Mouse (Mus musculus) midbrain, embryonic 14.5 days (tissue): ENCODE data around the gene Arid3a. TPM values are rescaled to one million over a fixed set of nuclear protein-coding genes. Genes with fewer than 3 reads are reported as not detected.

Experiments used
- ATAC-seq: fragments of 200-750 bp; cut with Nextera tagmentation; 2 replicates; pipeline ENCODE4 v1.8.0; 2017; ENCODE audit warnings: moderate number of reproducible peaks, moderate library complexity; ENCODE audit not compliant: low FRiP score, low TSS enrichment
- DNase-seq: peaks from one replicate; pipeline ENCODE4 v3.0.0-alpha.2; 2015
- H3K27ac ChIP-seq: fragments of 300-500 bp; sonication (generic); replicated peaks from 2 replicates; pipeline ENCODE4 v1.5.1; 2014; ENCODE audit warnings: mild to moderate bottlenecking, low read depth, low read length, moderate library complexity
- H3K27me3 ChIP-seq: fragments of 300-500 bp; sonication (generic); 2 replicates; pipeline ENCODE4 v1.6.1; 2014; ENCODE audit warnings: low read length, control low read depth, mixed read lengths; ENCODE audit not compliant: control insufficient read depth, insufficient read depth
- H3K36me3 ChIP-seq: fragments of 300-500 bp; sonication (generic); 2 replicates; pipeline ENCODE4 v1.6.1; 2014; ENCODE audit warnings: low read length, control low read depth; ENCODE audit not compliant: control insufficient read depth, insufficient read depth
- H3K4me1 ChIP-seq: fragments of 300-500 bp; sonication (generic); 2 replicates; pipeline ENCODE4 v1.6.1; 2014; ENCODE audit warnings: mild to moderate bottlenecking, antibody characterized with exemption, low read length, control low read depth; ENCODE audit not compliant: control insufficient read depth, insufficient read depth
- H3K4me2 ChIP-seq: fragments of 300-500 bp; sonication (generic); 2 replicates; pipeline ENCODE4 v1.6.1; 2014; ENCODE audit warnings: mild to moderate bottlenecking, low read length, moderate library complexity
- H3K4me3 ChIP-seq: fragments of 300-500 bp; sonication (generic); replicated peaks from 2 replicates; pipeline ENCODE4 v1.5.1; 2014; ENCODE audit warnings: low read depth, low read length
- H3K9ac ChIP-seq: fragments of 300-500 bp; sonication (generic); replicated peaks from 2 replicates; pipeline ENCODE4 v1.6.1; 2014; ENCODE audit warnings: mild to moderate bottlenecking, low read length, moderate library complexity
- H3K9me3 ChIP-seq: fragments of 300-500 bp; sonication (generic); 2 replicates; pipeline ENCODE4 v1.6.1; 2016; ENCODE audit warnings: low read length, control low read depth, mixed read lengths; ENCODE audit not compliant: control insufficient read depth
- WGBS: fragments of 180-500 bp; shearing (Covaris S2); extraction: QIAGEN DNeasy Blood & Tissue Kit; methylation state at CpG from one replicate; pipeline ENCODE4 v1.1.7; 2014; 5-methylcytosine and 5-hydroxymethylcytosine counted together
- polyA plus RNA-seq: library from polyadenylated mRNA; unstranded; fragments of >200 nt; fragmentation: Nextera tagmentation; extraction: Ambion mirVana; gene quantifications from 2 replicates; pipeline ENCODE4 v1.2.1, GENCODE M21; 2014

Gene Arid3a
- polyA plus RNA-seq, 1 experiment from 2014 or later, result 2.4 TPM

DNA sequence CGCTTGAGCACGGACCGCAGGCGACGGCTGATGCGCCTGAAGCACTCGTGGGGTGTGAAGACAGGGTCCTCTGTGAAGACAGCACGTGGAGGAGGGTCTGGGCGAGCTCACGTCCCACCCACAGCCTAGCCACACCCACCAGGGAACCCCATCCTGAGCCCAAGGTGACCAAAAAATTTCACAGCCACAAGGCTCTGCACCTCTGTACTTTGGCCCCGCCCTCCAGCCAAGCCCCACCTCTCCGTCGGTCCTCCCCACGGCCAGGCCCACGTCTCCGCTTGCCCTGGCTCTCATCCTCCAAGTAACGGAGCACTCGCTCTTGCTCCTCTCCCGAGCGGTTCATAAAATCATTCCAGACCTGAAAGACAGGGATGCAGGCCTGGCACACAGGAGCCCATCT lies 14.4 kb upstream of the Arid3a start:
- no peak for ATAC-seq
- no peak for DNase-seq
- H3K4me3 ChIP-seq, result no peak overlapping the region
- no peaks in the 10 kb centered on the region for H3K27me3 ChIP-seq
- peaks cover 21% of the 10 kb centered on the region for H3K36me3 ChIP-seq
- H3K4me2 ChIP-seq, result no peak overlapping the region
- H3K4me1 ChIP-seq, result peaks cover 25% of the 10 kb centered on the region
- no peaks in the 10 kb centered on the region for H3K9me3 ChIP-seq
- no peak overlapping the region for H3K27ac ChIP-seq
- WGBS, result 65% methylated on average over 20 of the region's 20 CpGs
- no peak overlapping the region for H3K9ac ChIP-seq

DNA sequence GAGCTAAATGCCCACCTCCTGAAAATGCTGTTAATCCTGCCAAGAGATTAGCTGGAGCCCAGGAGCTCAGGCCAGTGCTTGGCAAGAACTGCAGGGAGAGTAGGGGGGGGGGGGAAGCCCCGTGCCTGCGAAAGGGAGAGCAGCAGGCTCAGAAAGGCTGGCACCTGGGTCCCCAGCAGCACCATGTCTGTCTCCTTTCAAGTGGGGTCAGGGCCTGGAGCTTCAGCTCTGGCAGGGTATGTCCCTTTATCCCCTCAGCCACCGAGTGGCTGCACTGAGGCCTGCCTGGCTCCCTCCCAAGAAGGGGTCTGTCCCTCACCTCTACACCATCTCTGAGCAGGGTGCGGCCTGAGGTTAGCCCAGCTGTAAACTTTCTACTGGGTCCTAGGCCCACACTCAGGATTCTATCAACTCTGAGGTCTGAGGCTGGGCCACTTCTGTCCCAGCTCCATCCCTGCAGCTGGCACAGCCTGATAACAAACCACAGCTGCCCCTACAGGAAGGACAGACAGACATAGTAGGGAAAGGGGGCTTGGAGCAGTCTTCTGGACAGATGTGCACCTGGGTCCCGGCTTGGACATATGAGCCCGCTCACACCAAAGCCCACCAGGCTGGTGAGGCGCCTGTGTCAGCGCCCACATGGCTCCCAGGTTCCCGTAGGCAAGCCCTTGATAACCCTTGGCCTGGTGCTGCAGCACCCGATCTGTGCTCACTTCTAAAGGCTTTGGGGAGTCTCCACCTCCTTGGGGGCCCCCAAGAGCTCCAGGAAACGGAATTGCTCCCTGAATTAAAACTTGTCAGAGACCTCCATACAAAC lies 12.5 kb upstream of the Arid3a start:
- WGBS, result 67% methylated on average over 10 of the region's 11 CpGs
- peaks cover 19% of the 10 kb centered on the region for H3K27me3 ChIP-seq
- peak overlapping the region; percentile 6 for H3K4me2 ChIP-seq
- H3K9ac ChIP-seq, result peak overlapping the region; percentile 16; the same call in 1 of the 2 replicates
- H3K9me3 ChIP-seq, result no peaks in the 10 kb centered on the region
- H3K4me1 ChIP-seq, result peaks cover 25% of the 10 kb centered on the region
- no peak overlapping the region for H3K4me3 ChIP-seq
- peaks cover 21% of the 10 kb centered on the region for H3K36me3 ChIP-seq
- H3K27ac ChIP-seq, result peak overlapping the region; percentile 1; the same call in 1 of the 2 replicates
- ATAC-seq, result no peak
- peak; percentile 47 for DNase-seq

DNA sequence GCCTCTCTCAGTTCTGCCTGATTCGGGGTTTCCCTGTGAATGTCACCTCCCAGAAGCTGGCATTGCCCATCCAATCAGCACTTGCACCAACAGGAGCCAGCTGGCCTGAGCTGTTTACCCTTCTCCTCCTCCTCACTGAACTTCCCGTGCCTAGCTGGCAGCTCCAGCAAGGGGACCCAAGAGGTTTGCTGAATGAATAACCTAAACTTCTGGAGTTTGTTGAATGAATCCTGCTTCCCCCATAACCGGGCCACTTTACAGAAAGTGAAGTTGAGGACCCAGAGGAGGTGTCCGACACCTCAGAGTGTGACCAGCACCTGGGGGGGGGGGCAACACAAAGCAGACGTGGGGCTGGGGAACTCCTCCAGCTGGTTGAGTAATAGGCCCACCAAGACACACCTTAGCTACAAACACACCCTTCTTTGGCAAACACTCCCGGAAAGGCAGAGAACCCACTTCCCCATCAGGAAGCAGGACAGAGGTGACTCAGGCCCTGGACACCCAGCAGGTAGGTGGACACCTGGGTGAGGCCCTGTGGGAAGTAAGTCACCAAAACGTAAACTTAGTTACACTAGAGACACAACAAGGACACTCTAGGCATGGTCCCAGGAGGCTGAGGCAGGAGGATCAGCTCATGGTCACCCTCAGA lies 11.8 kb upstream of the Arid3a start:
- H3K9me3 ChIP-seq, result no peaks in the 10 kb centered on the region
- H3K27ac ChIP-seq, result no peak overlapping the region
- DNase-seq, result no peak
- peak overlapping the region; percentile 16; the same call in 1 of the 2 replicates for H3K9ac ChIP-seq
- ATAC-seq, result no peak
- 76% methylated on average over 7 of the region's 7 CpGs for WGBS
- H3K4me3 ChIP-seq, result no peak overlapping the region
- peaks cover 21% of the 10 kb centered on the region for H3K36me3 ChIP-seq
- peak overlapping the region; percentile 93 for H3K4me2 ChIP-seq
- peaks cover 26% of the 10 kb centered on the region for H3K27me3 ChIP-seq
- H3K4me1 ChIP-seq, result peaks cover 22% of the 10 kb centered on the region

DNA sequence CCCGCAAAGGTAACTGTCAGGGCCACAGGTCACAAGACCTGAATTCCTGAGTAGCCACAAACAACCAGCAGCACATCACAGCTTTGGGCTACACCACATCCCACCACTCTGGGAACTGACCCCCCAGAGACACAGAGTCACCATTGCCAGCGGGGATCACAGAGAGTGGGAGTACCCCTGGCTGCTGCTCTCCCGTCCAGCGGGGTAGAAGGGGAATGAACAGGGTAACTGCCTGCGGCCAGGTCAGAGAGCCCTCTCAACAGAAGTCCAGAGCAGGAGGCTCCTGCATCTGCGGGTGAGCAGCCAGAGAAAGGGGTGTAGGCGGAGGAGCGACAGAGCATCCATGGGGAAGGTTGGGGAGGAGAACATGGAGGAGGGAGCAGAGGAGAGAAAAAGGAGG lies 10.8 kb upstream of the Arid3a start:
- Histone ChIP-seq H3K4me3 (peak overlapping the region; percentile 69), H3K4me1 (peaks cover 22% of the 10 kb centered on the region), H3K27ac (peak overlapping the region; percentile 73; the same call in 1 of the 2 replicates), H3K9ac (peak overlapping the region; percentile 96), H3K36me3 (peaks cover 13% of the 10 kb centered on the region), H3K27me3 (peaks cover 36% of the 10 kb centered on the region), H3K4me2 (peak overlapping the region; percentile 93), H3K9me3 (no peaks in the 10 kb centered on the region)
- WGBS, result 8% methylated on average over 8 of the region's 8 CpGs
- ATAC-seq (no peak), DNase-seq (no peak)

DNA sequence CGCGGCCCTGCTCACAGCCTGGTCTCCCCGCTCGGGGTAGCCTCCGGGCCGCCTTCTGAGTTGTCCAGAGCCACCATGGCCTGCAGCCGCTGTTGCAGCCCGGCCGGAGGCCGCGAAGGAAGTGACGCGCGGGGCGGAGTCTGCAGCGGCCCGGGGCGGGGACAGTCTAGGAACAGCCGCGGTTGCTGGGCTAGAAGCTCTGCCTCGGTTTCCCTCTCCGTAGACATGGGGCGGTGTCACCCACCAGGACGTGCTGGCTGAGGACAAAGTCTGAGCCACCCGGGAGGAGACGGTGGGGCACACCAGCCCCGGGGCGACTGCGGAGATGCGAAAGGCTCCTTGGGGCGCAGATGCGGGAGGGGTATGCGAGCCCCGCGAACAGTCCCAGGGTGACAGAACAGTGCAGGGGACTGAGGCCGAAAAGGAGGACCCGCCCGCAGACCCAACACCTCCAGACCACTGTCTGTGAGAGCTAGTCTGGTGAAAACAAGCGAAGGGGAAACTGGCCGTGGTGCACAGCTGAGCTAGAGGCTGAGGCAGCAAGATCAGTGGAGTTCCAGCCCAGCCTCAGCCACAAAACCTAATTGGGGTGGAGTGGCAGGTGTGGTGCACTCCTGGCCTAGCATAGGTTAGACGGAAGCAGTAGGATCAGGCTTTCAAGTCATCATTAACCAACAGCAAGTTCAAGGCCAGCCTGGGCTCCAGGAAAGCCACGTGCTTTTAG lies 9.9 kb upstream of the Arid3a start, which contains the start of gene Kiss1r:
Gene Kiss1r, plus strand, starts transcription at position 164 of the 724 bp plus-strand sequence.
- Histone ChIP-seq H3K36me3 (peaks cover 4% of the 10 kb centered on the region; the same call in 1 of the 2 replicates), H3K4me1 (peaks cover 29% of the 10 kb centered on the region), H3K27me3 (peaks cover 45% of the 10 kb centered on the region), H3K9me3 (no peaks in the 10 kb centered on the region), H3K9ac (peak within 1 kb of the TSS; percentile 96), H3K4me2 (peak within 1 kb of the TSS; percentile 93), H3K4me3 (peak within 1 kb of the TSS; percentile 69), H3K27ac (peak within 1 kb of the TSS; percentile 73)
- DNase-seq (peak; percentile 91), ATAC-seq (peak; percentile 82)
- WGBS, result 2% methylated on average over 42 of the region's 42 CpGs

DNA sequence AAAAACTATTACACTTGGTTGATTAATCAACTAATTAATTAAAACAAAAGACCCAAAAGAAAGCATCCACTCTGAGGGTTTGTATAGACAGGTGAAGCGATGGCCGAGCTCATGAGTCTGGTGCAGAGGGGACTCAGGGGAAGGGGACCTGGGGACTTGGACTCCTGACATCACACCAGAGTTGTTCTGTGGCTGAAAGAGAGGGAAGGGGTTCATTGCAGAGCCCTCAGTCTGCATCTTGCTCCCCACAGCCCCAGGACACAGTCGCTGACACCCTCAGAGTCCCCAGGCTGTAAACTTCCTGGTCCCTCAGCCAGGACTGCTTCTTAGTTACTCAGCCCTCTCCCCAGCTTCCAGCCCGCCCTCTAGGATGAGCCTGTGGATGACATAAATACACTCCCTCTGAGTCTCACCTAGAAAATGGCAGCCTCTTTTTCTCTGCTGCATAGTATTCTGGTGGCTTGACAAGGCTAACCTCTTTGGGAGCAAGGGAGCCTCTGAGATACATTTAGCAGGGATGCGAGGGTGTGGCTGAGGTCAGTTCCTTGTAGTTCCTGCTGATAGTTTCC lies 9.2 kb upstream of the Arid3a start:
- WGBS, result 58% methylated on average over 5 of the region's 5 CpGs
- DNase-seq (no peak), ATAC-seq (no peak)
- peak overlapping the region; percentile 69 for H3K4me3 ChIP-seq
- no peaks in the 10 kb centered on the region for H3K9me3 ChIP-seq
- no peak overlapping the region for H3K27ac ChIP-seq
- H3K4me2 ChIP-seq, result peak overlapping the region; percentile 93
- H3K27me3 ChIP-seq, result peaks cover 52% of the 10 kb centered on the region
- no peaks in the 10 kb centered on the region for H3K36me3 ChIP-seq
- H3K9ac ChIP-seq, result no peak overlapping the region
- peaks cover 29% of the 10 kb centered on the region for H3K4me1 ChIP-seq

DNA sequence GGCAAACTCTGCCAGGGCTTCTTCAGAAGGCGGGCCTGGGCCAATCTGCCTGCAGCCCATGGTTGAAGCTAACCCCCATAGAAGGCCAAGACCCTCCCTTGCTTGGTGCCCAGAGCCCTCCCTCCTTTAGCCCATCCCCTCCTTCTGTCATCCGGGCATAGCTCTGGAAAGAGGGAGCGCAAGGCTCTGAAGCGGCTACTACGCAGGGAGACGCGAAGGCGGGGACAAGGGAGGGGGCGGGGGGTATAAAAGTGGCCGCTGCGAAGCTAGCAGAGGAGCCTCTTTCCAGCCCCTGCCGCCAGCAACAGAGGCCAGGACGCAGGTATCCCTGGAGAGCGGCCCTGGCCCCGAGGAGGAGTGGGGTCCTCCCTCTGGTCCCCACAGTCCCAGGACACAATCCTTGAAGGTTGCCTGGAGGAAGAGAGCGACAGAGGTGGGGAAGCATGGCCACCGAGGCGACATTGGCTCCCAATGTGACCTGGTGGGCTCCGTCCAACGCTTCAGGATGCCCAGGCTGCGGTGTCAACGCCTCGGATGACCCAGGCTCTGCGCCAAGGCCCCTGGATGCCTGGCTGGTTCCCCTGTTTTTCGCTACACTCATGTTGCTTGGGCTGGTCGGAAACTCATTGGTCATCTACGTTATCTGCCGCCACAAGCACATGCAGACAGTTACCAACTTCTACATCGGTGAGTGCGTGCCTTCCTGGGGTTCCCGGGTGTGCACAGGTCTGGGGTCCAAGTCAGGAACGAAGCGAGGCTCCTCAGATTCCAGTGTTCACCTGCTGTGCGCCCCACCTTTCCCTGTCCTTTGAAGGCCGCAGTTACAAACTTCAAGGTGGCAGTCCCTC lies 8.4 kb upstream of the Arid3a start:
- ATAC-seq (no peak), DNase-seq (no peak)
- no peak overlapping the region for H3K4me3 ChIP-seq
- H3K9ac ChIP-seq, result no peak overlapping the region
- H3K27ac ChIP-seq, result no peak overlapping the region
- H3K36me3 ChIP-seq, result no peaks in the 10 kb centered on the region
- H3K4me2 ChIP-seq, result 0 out of 2 replicates have a peak overlapping the region, but pooled peaks have one; percentile 4
- no peaks in the 10 kb centered on the region for H3K9me3 ChIP-seq
- peaks cover 29% of the 10 kb centered on the region for H3K4me1 ChIP-seq
- 4% methylated on average over 35 of the region's 35 CpGs for WGBS
- H3K27me3 ChIP-seq, result peaks cover 60% of the 10 kb centered on the region
